Mouse (Mus musculus) olfactory bulb, adult 2 months (tissue): Measurements from ENCODE around the gene Tmem132e. TPM values are rescaled to one million over a fixed set of nuclear protein-coding genes. Genes with fewer than 3 reads are reported as not detected.

Experiments used
- H3K27ac ChIP-seq: fragments of 200-500 bp; 2 replicates; pipeline ENCODE4 v1.5.1; 2012; ENCODE audit warnings: low read depth, low read length; ENCODE audit not compliant: insufficient read depth
- H3K4me1 ChIP-seq: fragments of 200-500 bp; 2 replicates; pipeline ENCODE4 v1.6.1; 2012; ENCODE audit warnings: low read length; ENCODE audit not compliant: control insufficient read depth, insufficient read depth
- H3K4me3 ChIP-seq: fragments of 200-500 bp; 2 replicates; pipeline ENCODE4 v1.5.1; 2012; ENCODE audit warnings: mild to moderate bottlenecking, low read depth, low read length, moderate library complexity; ENCODE audit not compliant: insufficient read depth
- CTCF ChIP-seq: fragments of 200-500 bp; IDR thresholded peaks from 2 replicates; pipeline ENCODE4 v1.5.1; 2012; ENCODE audit warnings: low read depth, mild to moderate bottlenecking, low read length, moderate library complexity; ENCODE audit not compliant: insufficient read depth
- POLR2A ChIP-seq: fragments of 200-500 bp; IDR thresholded peaks from 2 replicates; pipeline ENCODE4 v1.6.1; 2012; ENCODE audit warnings: mild to moderate bottlenecking, low read depth, low read length, moderate library complexity; ENCODE audit not compliant: insufficient read depth
- WGBS: fragments of 180-500 bp; shearing (Covaris S2); methylation state at CpG from one replicate; pipeline ENCODE4 v1.1.7; 2018; 5-methylcytosine and 5-hydroxymethylcytosine counted together
- polyA plus RNA-seq: library from polyadenylated mRNA; stranded (reverse); fragments of >200 nt; gene quantifications from 2 replicates; pipeline ENCODE4 v1.2.4, GENCODE M21; 2012; ENCODE audit warnings: low replicate concordance; ENCODE audit not compliant: missing spikeins, insufficient read depth, insufficient read length

Tmem132e gene
- polyA plus RNA-seq, result not detected in 2 replicates

GRCm38 (mm10) chr11:82388371-82389313 lies at the start of gene Tmem132e:
Tmem132e (plus strand) TSS chr11:82388900.
- Histone ChIP-seq H3K27ac (no peak within 1 kb of the TSS), H3K4me3 (peak within 1 kb of the TSS; percentile 54), H3K4me1 (peaks cover 32% of the 10 kb centered on the region)
- TF ChIP-seq CTCF (0 out of 2 replicates have a peak, but pooled peaks have one; percentile 34), POLR2A (no peak)
- under 1% methylated on average over 88 of the region's 88 CpGs for WGBS

GRCm38 (mm10) chr11:82339921-82340401 lies 48.7 kb upstream of the Tmem132e start:
- peaks cover 7% of the 10 kb centered on the region; the same call in 1 of the 2 replicates for H3K4me1 ChIP-seq
- no peak for TF ChIP-seq CTCF
- no peak for TF ChIP-seq POLR2A
- 35% methylated on average over 7 of the region's 7 CpGs for WGBS
- H3K27ac ChIP-seq, result no peak overlapping the region
- H3K4me3 ChIP-seq, result no peak overlapping the region

GRCm38 (mm10) chr11:82340416-82340815 lies 48.3 kb upstream of the Tmem132e start:
- Histone ChIP-seq H3K4me3 (no peak overlapping the region), H3K27ac (no peak overlapping the region), H3K4me1 (peaks cover 7% of the 10 kb centered on the region; the same call in 1 of the 2 replicates)
- TF ChIP-seq POLR2A, result no peak
- no peak for TF ChIP-seq CTCF
- 51% methylated on average over 6 of the region's 6 CpGs for WGBS

GRCm38 (mm10) chr11:82340900-82341299 lies 47.8 kb upstream of the Tmem132e start:
- TF ChIP-seq POLR2A, result no peak
- TF ChIP-seq CTCF, result no peak
- Histone ChIP-seq H3K4me3 (no peak overlapping the region), H3K27ac (no peak overlapping the region), H3K4me1 (peaks cover 7% of the 10 kb centered on the region; the same call in 1 of the 2 replicates)
- 92% methylated on average over 2 of the region's 2 CpGs for WGBS

- no peak overlapping the region for H3K4me3 ChIP-seq
- H3K27ac ChIP-seq, result no peak overlapping the region
- TF ChIP-seq CTCF (no peak), POLR2A (no peak)
- WGBS, result 89% methylated on average over 10 of the region's 10 CpGs
- H3K4me1 ChIP-seq, result no peaks in the 10 kb centered on the region
These were observed 37.7 kb upstream of the Tmem132e start for GRCm38 (mm10) chr11:82351039-82351438.

GRCm38 (mm10) chr11:82370151-82370550 lies 18.5 kb upstream of the Tmem132e start:
- Histone ChIP-seq H3K27ac (no peak overlapping the region), H3K4me1 (peaks cover 7% of the 10 kb centered on the region), H3K4me3 (no peak overlapping the region)
- WGBS, result 67% methylated on average over 11 of the region's 11 CpGs
- TF ChIP-seq POLR2A, result no peak
- TF ChIP-seq CTCF, result no peak

- Histone ChIP-seq H3K4me3 (no peak overlapping the region), H3K4me1 (peaks cover 7% of the 10 kb centered on the region), H3K27ac (no peak overlapping the region)
- TF ChIP-seq CTCF (no peak), POLR2A (no peak)
- 91% methylated on average over 4 of the region's 4 CpGs for WGBS
These were observed 17.1 kb upstream of the Tmem132e start for GRCm38 (mm10) chr11:82371577-82371976.

GRCm38 (mm10) chr11:82380606-82381202 lies 8.0 kb upstream of the Tmem132e start:
- Histone ChIP-seq H3K4me1 (peaks cover 21% of the 10 kb centered on the region), H3K4me3 (no peak overlapping the region), H3K27ac (no peak overlapping the region)
- TF ChIP-seq CTCF, result no peak
- no peak for TF ChIP-seq POLR2A
- WGBS, result 62% methylated on average over 3 of the region's 3 CpGs
